Mouse (Mus musculus) lung, postnatal 0 days (tissue): ENCODE measurements around the gene Itga2b. TPM values are rescaled to one million over a fixed set of nuclear protein-coding genes. Genes with fewer than 3 reads are reported as not detected.

ENCODE experiments used
- ATAC-seq: fragments of 200-750 bp; cut with Nextera tagmentation; 2 replicates; pipeline ENCODE4 v1.8.0; 2017; ENCODE audit warnings: moderate library complexity
- DNase-seq: peaks from one replicate; pipeline ENCODE4 v3.0.0-alpha.2; 2016; ENCODE audit warnings: low spot score
- H3K27ac ChIP-seq: fragments of 300-500 bp; sonication (generic); 2 replicates; pipeline ENCODE4 v1.5.1; 2014; ENCODE audit warnings: antibody characterized with exemption, mild to moderate bottlenecking, low read length, mixed read lengths
- H3K27me3 ChIP-seq: fragments of 300-500 bp; sonication (generic); replicated peaks from 2 replicates; pipeline ENCODE4 v1.6.1; 2014; ENCODE audit warnings: low read length, mixed read lengths; ENCODE audit not compliant: insufficient read depth
- H3K36me3 ChIP-seq: fragments of 300-500 bp; sonication (generic); 2 replicates; pipeline ENCODE4 v1.6.1; 2014; ENCODE audit warnings: low read length, mixed read lengths; ENCODE audit not compliant: insufficient read depth
- H3K4me1 ChIP-seq: fragments of 300-500 bp; sonication (generic); 2 replicates; pipeline ENCODE4 v1.6.1; 2014; ENCODE audit warnings: antibody characterized with exemption, low read depth, low read length, mixed read lengths; ENCODE audit not compliant: insufficient read depth
- H3K4me2 ChIP-seq: fragments of 300-500 bp; sonication (generic); replicated peaks from 2 replicates; pipeline ENCODE4 v1.6.1; 2014; ENCODE audit warnings: low read depth, mild to moderate bottlenecking, low read length, moderate library complexity, mixed read lengths
- H3K4me3 ChIP-seq: fragments of 300-500 bp; sonication (generic); 2 replicates; pipeline ENCODE4 v1.5.1; 2014; ENCODE audit warnings: low read depth, low read length
- H3K9ac ChIP-seq: fragments of 300-500 bp; sonication (generic); replicated peaks from 2 replicates; pipeline ENCODE4 v1.6.1; 2014; ENCODE audit warnings: low read depth, mild to moderate bottlenecking
- H3K9me3 ChIP-seq: fragments of 300-500 bp; sonication (generic); 2 replicates; pipeline ENCODE4 v1.6.1; 2016; ENCODE audit warnings: low read length, mixed read lengths
- CTCF ChIP-seq: IDR thresholded peaks from 2 replicates; pipeline ENCODE4 v1.5.1; 2016; ENCODE audit warnings: antibody characterized with exemption, mild to moderate bottlenecking
- EP300 ChIP-seq: IDR thresholded peaks from 2 replicates; pipeline ENCODE4 v1.6.1; 2016; ENCODE audit warnings: antibody characterized with exemption, mild to moderate bottlenecking, control low read depth
- WGBS: fragments of 180-500 bp; shearing (Covaris S2); extraction: QIAGEN DNeasy Blood & Tissue Kit; methylation state at CpG from one replicate; pipeline ENCODE4 v1.1.7; 2014; 5-methylcytosine and 5-hydroxymethylcytosine counted together
- polyA plus RNA-seq: library from polyadenylated mRNA; unstranded; fragments of >200 nt; fragmentation: Nextera tagmentation; extraction: Ambion mirVana; gene quantifications from 2 replicates; pipeline ENCODE4 v1.2.1, GENCODE M21; 2015

Itga2b gene
- polyA plus RNA-seq, 1 experiment from 2014 or later: 13.0 TPM

DNA sequence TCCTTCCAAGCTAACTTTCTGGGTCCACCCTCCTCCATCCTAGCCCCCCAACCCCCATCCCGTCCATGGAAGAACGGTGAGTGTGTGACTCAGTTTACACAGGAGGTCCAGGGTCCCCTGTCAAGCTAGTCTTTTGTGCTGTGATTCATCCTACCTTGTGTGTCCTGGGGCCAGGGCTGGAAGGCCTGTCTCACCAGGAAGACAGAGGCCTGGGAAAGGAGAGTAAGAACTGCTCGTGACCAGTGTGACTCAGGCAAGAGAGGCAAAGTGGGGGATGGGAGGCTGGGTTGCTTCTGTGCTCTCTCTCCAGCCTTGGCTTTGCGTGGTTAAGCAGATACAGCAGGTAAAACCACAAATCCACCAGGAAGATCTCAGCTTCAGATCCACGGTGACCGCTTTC lies 45.3 kb downstream of the Itga2b start:
- no peak overlapping the region for H3K27ac ChIP-seq
- no peaks in the 10 kb centered on the region for H3K4me1 ChIP-seq
- no peaks in the 10 kb centered on the region for H3K36me3 ChIP-seq
- 81% methylated on average over 6 of the region's 6 CpGs for WGBS
- TF ChIP-seq EP300: no peak
- no peak for TF ChIP-seq CTCF
- no peaks in the 10 kb centered on the region for H3K27me3 ChIP-seq
- no peaks in the 10 kb centered on the region for H3K9me3 ChIP-seq
- no peak overlapping the region for H3K4me2 ChIP-seq
- H3K9ac ChIP-seq: no peak overlapping the region
- DNase-seq (no peak), ATAC-seq (no peak)
- no peak overlapping the region for H3K4me3 ChIP-seq

DNA sequence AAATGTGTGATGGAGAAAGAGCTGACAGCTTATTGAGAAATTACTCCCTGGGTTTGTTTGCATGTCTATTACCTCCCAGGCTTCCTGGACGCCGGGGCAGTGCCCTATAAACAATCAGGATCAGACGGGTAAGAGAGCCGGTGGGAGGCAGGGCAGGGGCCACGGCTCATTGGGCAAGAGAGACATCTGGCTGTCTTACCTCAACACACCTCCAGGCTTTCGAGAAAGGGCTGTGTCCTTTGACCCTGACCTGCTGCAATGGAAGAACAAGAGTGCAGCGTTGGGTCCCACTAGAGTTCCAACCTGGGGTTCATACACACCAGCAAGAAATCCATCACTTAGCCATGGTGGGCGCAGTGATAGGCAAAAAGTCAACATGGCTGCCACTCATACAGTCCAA lies 48.4 kb downstream of the Itga2b start:
- TF ChIP-seq CTCF (no peak), EP300 (no peak)
- Histone ChIP-seq H3K9ac (no peak overlapping the region), H3K27me3 (no peaks in the 10 kb centered on the region), H3K27ac (no peak overlapping the region), H3K9me3 (no peaks in the 10 kb centered on the region), H3K4me2 (no peak overlapping the region), H3K4me3 (no peak overlapping the region), H3K4me1 (no peaks in the 10 kb centered on the region), H3K36me3 (no peaks in the 10 kb centered on the region)
- 37% methylated on average over 8 of the region's 8 CpGs for WGBS
- DNase-seq (no peak), ATAC-seq (no peak)

DNA sequence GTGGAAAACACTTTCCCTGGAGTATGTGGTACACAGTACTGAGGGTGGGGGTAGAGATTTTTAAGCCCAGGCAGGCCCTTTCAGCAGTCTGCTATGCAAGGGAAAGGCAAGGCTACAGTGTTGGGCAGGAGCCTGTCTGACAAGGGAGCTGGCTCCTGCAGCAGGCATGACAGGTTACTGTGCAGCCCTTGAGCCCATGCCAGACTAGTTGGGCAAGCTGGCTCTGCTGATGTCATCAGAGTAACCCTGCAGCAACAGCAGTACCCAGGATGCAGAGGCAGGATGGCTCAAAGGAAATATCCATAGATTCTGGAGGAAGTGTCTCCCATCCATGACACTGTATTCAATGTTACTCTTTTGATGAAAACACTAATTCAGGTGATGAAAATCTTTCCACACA lies 51.0 kb downstream of the Itga2b start:
- H3K4me1 ChIP-seq: no peaks in the 10 kb centered on the region
- H3K9me3 ChIP-seq: no peaks in the 10 kb centered on the region
- no peak overlapping the region for H3K9ac ChIP-seq
- H3K4me2 ChIP-seq: no peak overlapping the region
- H3K27me3 ChIP-seq: no peaks in the 10 kb centered on the region
- H3K36me3 ChIP-seq: no peaks in the 10 kb centered on the region
- TF ChIP-seq EP300 (no peak), CTCF (no peak)
- H3K27ac ChIP-seq: no peak overlapping the region
- no peak overlapping the region for H3K4me3 ChIP-seq
- ATAC-seq: no peak
- no peak for DNase-seq

DNA sequence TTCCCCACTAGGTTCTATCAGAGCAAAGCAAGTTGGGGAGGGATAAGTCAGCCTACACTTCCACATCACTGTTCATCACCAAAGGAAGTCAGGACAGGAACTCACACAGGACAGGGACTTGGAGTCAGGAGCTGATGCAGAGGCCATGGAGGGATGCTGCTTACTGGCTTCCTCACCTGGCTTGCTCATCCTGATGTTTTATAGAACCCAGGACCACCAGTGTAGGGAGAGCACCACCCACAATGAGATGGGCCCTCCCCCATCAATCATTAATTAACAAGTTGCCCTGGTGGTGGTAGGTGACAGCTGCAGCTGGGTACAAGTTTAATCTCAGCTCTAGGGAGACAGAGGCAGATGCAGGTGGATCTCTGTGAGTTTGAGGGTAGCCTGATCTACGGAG lies 52.8 kb downstream of the Itga2b start:
- H3K9ac ChIP-seq: no peak overlapping the region
- H3K4me2 ChIP-seq: no peak overlapping the region
- no peak overlapping the region for H3K27ac ChIP-seq
- WGBS: 84% methylated on average over 1 of the region's 1 CpGs
- DNase-seq (no peak), ATAC-seq (no peak)
- H3K27me3 ChIP-seq: no peaks in the 10 kb centered on the region
- TF ChIP-seq EP300: no peak
- no peak for TF ChIP-seq CTCF
- no peak overlapping the region for H3K4me3 ChIP-seq
- H3K4me1 ChIP-seq: no peaks in the 10 kb centered on the region
- no peaks in the 10 kb centered on the region for H3K36me3 ChIP-seq
- H3K9me3 ChIP-seq: no peaks in the 10 kb centered on the region

DNA sequence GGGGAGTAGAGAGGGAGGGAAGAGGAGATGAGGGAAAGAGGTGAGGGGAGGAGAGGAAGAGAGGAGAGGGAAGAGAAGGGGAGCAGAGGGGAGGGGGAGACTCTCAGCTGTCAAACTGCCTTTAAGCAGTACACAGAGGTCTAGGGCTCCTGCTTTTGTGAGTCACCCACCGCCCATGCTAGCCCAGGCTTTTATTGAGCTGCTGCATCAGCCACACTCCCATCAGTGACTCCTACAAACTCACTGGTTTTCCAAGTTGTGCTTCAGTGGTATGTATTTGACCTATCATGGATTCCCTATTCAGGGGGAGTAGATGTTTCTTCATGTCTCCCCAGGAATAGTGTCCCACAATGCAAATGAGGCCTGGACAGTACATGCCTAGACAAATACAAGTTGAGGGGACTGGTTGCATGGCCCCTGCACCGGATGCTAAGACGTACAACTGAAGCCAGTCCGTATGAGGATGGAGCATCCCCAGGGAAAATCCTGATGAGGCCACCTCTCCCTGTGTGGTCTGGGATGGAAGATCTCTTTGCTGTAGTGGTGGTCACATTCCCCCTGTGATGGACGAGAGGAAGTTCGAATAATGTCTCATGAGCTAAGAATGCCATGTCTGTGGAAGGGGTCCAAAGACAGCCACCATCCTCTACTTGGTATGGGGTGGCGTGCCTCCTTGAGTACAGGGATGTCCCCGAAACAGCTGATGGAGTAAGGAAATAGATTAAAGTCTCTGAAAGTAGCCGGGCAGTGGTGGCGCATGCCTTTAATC lies 54.7 kb downstream of the Itga2b start:
- ATAC-seq: no peak
- 64% methylated on average over 10 of the region's 10 CpGs for WGBS
- H3K4me1 ChIP-seq: 0 out of 2 replicates have a peak, but pooled peaks cover 5% of the 10 kb centered on the region
- no peak for DNase-seq
- H3K36me3 ChIP-seq: no peaks in the 10 kb centered on the region
- H3K9me3 ChIP-seq: no peaks in the 10 kb centered on the region
- no peak overlapping the region for H3K4me2 ChIP-seq
- no peak overlapping the region for H3K27ac ChIP-seq
- H3K4me3 ChIP-seq: no peak overlapping the region
- TF ChIP-seq CTCF (no peak), EP300 (no peak)
- H3K9ac ChIP-seq: no peak overlapping the region
- H3K27me3 ChIP-seq: no peaks in the 10 kb centered on the region

DNA sequence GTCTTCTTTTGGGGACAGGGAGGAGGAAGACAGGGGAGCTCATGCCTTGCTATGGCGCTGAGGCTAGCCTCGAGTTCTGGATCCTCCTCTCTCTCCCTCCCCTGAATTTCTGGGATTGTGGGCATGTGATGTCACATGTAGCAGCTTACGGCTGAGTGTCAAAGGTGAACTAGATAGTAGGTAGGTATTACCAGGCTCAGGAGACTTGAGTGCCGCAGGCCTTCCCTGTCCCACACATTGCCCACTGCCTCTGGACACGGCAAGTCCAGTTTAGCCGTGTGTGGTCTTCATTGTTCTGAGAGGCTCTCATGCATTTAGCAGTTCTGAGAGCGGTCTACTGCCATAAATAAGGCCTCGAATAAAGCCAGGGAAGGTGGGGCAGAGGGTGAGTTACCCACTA lies 56.9 kb downstream of the Itga2b start:
- Histone ChIP-seq H3K9me3 (no peaks in the 10 kb centered on the region), H3K4me2 (no peak overlapping the region), H3K27me3 (no peaks in the 10 kb centered on the region), H3K4me1 (peaks cover 5% of the 10 kb centered on the region; the same call in 1 of the 2 replicates), H3K27ac (no peak overlapping the region), H3K9ac (no peak overlapping the region), H3K4me3 (no peak overlapping the region), H3K36me3 (no peaks in the 10 kb centered on the region)
- no peak for ATAC-seq
- TF ChIP-seq EP300: no peak
- TF ChIP-seq CTCF: no peak
- 70% methylated on average over 8 of the region's 8 CpGs for WGBS
- no peak for DNase-seq

DNA sequence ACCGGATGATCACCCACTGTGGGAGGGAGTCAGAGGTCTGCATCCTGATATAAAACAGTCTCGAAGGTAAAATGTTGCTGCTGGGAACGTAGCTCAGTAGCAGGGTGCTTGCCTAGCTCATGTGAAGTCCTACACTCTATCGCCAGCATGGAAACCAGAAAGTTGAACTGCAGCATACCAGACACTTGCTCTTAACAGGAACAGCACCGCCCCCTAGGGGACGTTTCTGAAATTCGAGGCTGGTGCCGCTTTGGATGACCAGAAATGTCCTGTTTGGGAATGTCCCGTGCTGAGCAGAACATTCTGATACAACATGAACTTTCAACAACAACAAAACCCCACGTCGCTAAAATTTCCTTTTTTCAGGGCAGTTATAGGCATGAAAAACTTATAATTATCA lies 58.2 kb downstream of the Itga2b start:
- Histone ChIP-seq H3K4me2 (no peak overlapping the region), H3K9me3 (no peaks in the 10 kb centered on the region), H3K4me1 (peaks cover 5% of the 10 kb centered on the region; the same call in 1 of the 2 replicates), H3K4me3 (no peak overlapping the region), H3K27me3 (no peaks in the 10 kb centered on the region), H3K27ac (no peak overlapping the region), H3K36me3 (no peaks in the 10 kb centered on the region), H3K9ac (no peak overlapping the region)
- ATAC-seq (peak; percentile 22; the same call in 1 of the 2 replicates), DNase-seq (peak; percentile 97)
- TF ChIP-seq EP300 (no peak), CTCF (peak; percentile 95)
- WGBS: 3% methylated on average over 11 of the region's 11 CpGs
